In the genomic region with DNA sequence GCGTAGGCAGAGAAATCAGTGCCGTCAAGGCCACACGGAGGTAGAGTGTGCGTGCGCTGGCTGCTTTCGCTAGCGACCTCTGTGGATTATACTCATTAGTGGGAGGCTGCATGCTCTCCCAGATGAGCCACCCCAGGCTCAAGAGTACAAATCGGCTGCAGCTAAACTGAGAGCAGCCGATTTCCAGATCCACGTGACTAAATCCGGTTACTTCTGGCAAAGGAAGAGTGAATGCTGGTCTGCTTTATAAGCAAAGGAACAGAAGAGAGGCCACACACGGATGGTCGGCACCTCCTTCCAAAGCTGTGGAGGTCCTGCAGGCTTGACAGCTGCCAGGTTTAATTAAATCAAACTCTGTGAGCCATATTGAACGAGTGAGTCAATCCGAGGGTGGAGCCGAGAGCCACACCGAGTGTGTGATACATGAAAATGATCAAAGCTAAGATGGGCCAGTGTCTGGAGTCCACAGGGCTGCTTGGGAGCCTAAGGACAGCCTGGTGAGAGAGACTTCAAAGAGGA, we compare ENCODE assay signal across 11 mouse cellular contexts.
DNase-seq lines count a peak whose midpoint lies in the region; ATAC-seq lines count a peak whose summit lies in the region.
"Had no signal": no experiment of that assay in that cellular context is flagged by ENCODE, and none has a peak within 500 bp of the region (broad histone marks: within the 10 kb centered on the region; RNA-seq: fewer than 3 reads in every experiment).

No protein-coding gene starts in this region.

- no peak for ATAC-seq in hindbrain, embryonic 14.5 days (ENCODE audit: low FRiP score)
- ATAC-seq in midbrain, embryonic 16.5 days, result peak; percentile 68
- ATAC-seq: intestine, embryonic 15.5 days had no signal

- H3K27ac ChIP-seq in hindbrain, embryonic 14.5 days, result peak overlapping the region; percentile 46
- H3K27ac ChIP-seq in midbrain, embryonic 16.5 days (ENCODE audit: low read length), result peak overlapping the region; percentile 54
- H3K27ac ChIP-seq: forebrain, embryonic 10.5 days; intestine, embryonic 15.5 days had no signal

- no peak overlapping the region for H3K4me3 ChIP-seq in hindbrain, embryonic 14.5 days (replicated peaks; ENCODE audit: low read length)
- peak overlapping the region; percentile 9; the same call in 1 of the 2 replicates for H3K4me3 ChIP-seq in midbrain, embryonic 16.5 days (ENCODE audit: low read depth, low read length)
- H3K4me3 ChIP-seq: forebrain, embryonic 10.5 days; intestine, embryonic 15.5 days had no signal

- H3K9me3 ChIP-seq in hindbrain, embryonic 14.5 days (ENCODE audit: control insufficient read depth, low read length), result no peaks in the 10 kb centered on the region
- H3K9me3 ChIP-seq in midbrain, embryonic 16.5 days (replicated peaks; ENCODE audit: control insufficient read depth, low read length, poor library complexity, severe bottlenecking), result no peaks in the 10 kb centered on the region
- H3K9me3 ChIP-seq: forebrain, embryonic 10.5 days; intestine, embryonic 15.5 days had no signal

- DNase-seq in layer of hippocampus, adult 18-20 months (ENCODE audit: low spot score in 2 of 2), result peak; percentile 46 to 70
- DNase-seq in layer of hippocampus, adult 9-10 months (ENCODE audit: low spot score), result no peak
- no peak for DNase-seq in hindbrain, embryonic 14.5 days (ENCODE audit: low spot score)
- DNase-seq in layer of hippocampus, postnatal 36 days, result peak; percentile 29 to 38
- DNase-seq in cerebellum, postnatal 4 days (ENCODE audit: low spot score in 2 of 2), result no peak
- DNase-seq in urinary bladder, adult 18-20 months (ENCODE audit: low spot score in 2 of 2), result no peak
- DNase-seq in cerebellum, adult 9-10 months, result no peak
- DNase-seq: cerebellum, adult 11-12 months had no signal

- H3K27me3 ChIP-seq in hindbrain, embryonic 14.5 days (ENCODE audit: control insufficient read depth, insufficient read depth, low read length), result no peaks in the 10 kb centered on the region
- H3K27me3 ChIP-seq in midbrain, embryonic 16.5 days (ENCODE audit: control insufficient read depth, insufficient read depth, low read depth, low read length), result no peaks in the 10 kb centered on the region
- H3K27me3 ChIP-seq: intestine, embryonic 15.5 days had no signal

- WGBS in hindbrain, embryonic 14.5 days, result 59% methylated on average over 17 of the region's 17 CpGs
- 30% methylated on average over 17 of the region's 17 CpGs for WGBS in midbrain, embryonic 16.5 days

- no peaks in the 10 kb centered on the region for H3K36me3 ChIP-seq in hindbrain, embryonic 14.5 days (replicated peaks; ENCODE audit: control insufficient read depth, insufficient read depth)
- H3K36me3 ChIP-seq in midbrain, embryonic 16.5 days (ENCODE audit: control insufficient read depth, insufficient read depth, low read length), result no peaks in the 10 kb centered on the region
- H3K36me3 ChIP-seq: forebrain, embryonic 10.5 days; intestine, embryonic 15.5 days had no signal

- H3K9ac ChIP-seq in hindbrain, embryonic 14.5 days, result 0 out of 2 replicates have a peak overlapping the region, but pooled peaks have one; percentile 12
- no peak overlapping the region for H3K9ac ChIP-seq in midbrain, embryonic 16.5 days (ENCODE audit: low read depth, low read length)
- H3K9ac ChIP-seq: intestine, embryonic 15.5 days had no signal

- 0 out of 2 replicates have a peak, but pooled peaks cover 6% of the 10 kb centered on the region for H3K4me1 ChIP-seq in hindbrain, embryonic 14.5 days (replicated peaks; ENCODE audit: control insufficient read depth, insufficient read depth, low read length)
- 0 out of 2 replicates have a peak, but pooled peaks cover 5% of the 10 kb centered on the region for H3K4me1 ChIP-seq in midbrain, embryonic 16.5 days (ENCODE audit: control insufficient read depth, insufficient read depth, low read length)
- H3K4me1 ChIP-seq: forebrain, embryonic 10.5 days; intestine, embryonic 15.5 days had no signal

- H3K4me2 ChIP-seq in hindbrain, embryonic 14.5 days (replicated peaks), result peak overlapping the region; percentile 13; the same call in 1 of the 2 replicates
- H3K4me2 ChIP-seq in midbrain, embryonic 16.5 days (ENCODE audit: low read length), result peak overlapping the region; percentile 36
- H3K4me2 ChIP-seq: intestine, embryonic 15.5 days had no signal

Comparison
In these comparisons a context has a peak if more than half of its experiments do, and no peak if none do; other contexts are left out.
1. DNase-seq: peak in layer of hippocampus, adult 18-20 months (2 of 2) and layer of hippocampus, postnatal 36 days (2 of 2); none in layer of hippocampus, adult 9-10 months (single experiment), hindbrain, embryonic 14.5 days (single experiment), cerebellum, postnatal 4 days (0 of 2), urinary bladder, adult 18-20 months (0 of 2) and cerebellum, adult 9-10 months (single experiment).